Comparison of ENCODE assay signal across 25 mouse cellular contexts in the genomic region with DNA sequence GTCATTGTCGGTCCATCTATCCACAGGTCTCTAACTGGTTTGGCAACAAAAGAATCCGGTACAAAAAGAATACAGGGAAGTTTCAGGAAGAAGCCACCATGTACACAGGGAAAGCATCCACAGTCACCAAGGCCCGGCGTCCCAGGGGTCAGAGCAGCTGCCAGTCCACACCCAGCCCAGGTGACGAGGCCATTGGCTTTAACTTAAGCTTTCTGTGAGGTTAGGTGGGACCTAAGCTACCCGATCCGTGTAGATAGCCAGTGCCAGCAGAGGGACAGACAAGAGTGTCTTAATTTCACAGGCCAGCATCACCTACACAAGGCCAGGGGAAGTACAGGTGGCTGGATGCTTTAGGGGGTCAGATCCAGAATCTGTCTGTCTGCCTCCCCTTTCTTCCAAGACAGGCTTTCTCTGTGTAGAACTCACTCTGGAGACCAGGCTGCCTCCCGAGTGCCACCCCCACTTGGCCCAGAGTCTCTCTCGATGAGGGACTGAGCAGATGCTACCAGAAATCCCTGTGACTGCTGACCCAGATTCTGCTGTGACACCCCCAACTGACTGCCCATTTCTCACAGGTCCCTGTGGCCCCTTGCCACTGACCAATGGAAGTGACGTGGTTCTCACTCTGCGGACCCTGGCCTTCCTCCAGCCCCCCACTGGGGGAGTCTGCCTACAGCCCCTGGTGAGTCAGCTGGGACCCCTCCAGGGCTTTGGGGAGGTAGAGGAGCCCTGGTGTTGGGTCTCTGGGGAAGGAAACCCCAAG. TPM values are rescaled to one million over a fixed set of nuclear protein-coding genes. Genes with fewer than 3 reads are reported as not detected.
DNase-seq lines count a peak whose midpoint lies in the region; ATAC-seq lines count a peak whose summit lies in the region.
"Had no signal": no experiment of that assay in that cellular context is flagged by ENCODE, and none has a peak within 500 bp of the region (broad histone marks: within the 10 kb centered on the region; RNA-seq: fewer than 3 reads in every experiment).

No protein-coding gene starts in this region.

- no peaks in the 10 kb centered on the region for H3K36me3 ChIP-seq in heart, embryonic 11.5 days (ENCODE audit: control insufficient read depth, insufficient read depth, low read length)
- H3K36me3 ChIP-seq in forebrain, embryonic 11.5 days (ENCODE audit: control insufficient read depth, insufficient read depth, low read length): no peaks in the 10 kb centered on the region; the same call in 1 of the 2 replicates
- H3K36me3 ChIP-seq: embryonic facial prominence, embryonic 15.5 days had no signal

- DNase-seq in heart, adult 11 months: peak; percentile 87
- DNase-seq in cerebellum, adult 11-12 months: peak; percentile 75
- DNase-seq in cerebellum, adult 9-10 months: peak; percentile 74
- DNase-seq in cerebellum, postnatal 25 days: peak; percentile 66 to 74
- DNase-seq in kidney, adult 8-10 months: no peak
- no peak for DNase-seq in forebrain, embryonic 11.5 days (ENCODE audit: low spot score)
- no peak for DNase-seq in urinary bladder, adult 18-20 months (ENCODE audit: low spot score in 2 of 2)
- DNase-seq: adrenal gland, postnatal 14 days; gastrocnemius, adult 2 months; gastrocnemius, postnatal 25 days; heart, postnatal 10 days; heart, postnatal 4 days; kidney, adult 9 months had no signal

- H3K4me1 ChIP-seq in heart, embryonic 11.5 days (ENCODE audit: control insufficient read depth, insufficient read depth, low read length): no peaks in the 10 kb centered on the region
- no peaks in the 10 kb centered on the region for H3K4me1 ChIP-seq in forebrain, embryonic 11.5 days (replicated peaks; ENCODE audit: control insufficient read depth, insufficient read depth, low read length)
- H3K4me1 ChIP-seq: embryonic facial prominence, embryonic 15.5 days; hindbrain, embryonic 12.5 days had no signal

- no peak overlapping the region for H3K9ac ChIP-seq in heart, embryonic 11.5 days (ENCODE audit: low read depth, low read length)
- H3K9ac ChIP-seq in forebrain, embryonic 11.5 days (ENCODE audit: low read length): no peak overlapping the region
- H3K9ac ChIP-seq: embryonic facial prominence, embryonic 15.5 days; hindbrain, embryonic 12.5 days had no signal

- H3K9me3 ChIP-seq in heart, embryonic 11.5 days (replicated peaks; ENCODE audit: control insufficient read depth, low read length): no peaks in the 10 kb centered on the region
- no peaks in the 10 kb centered on the region for H3K9me3 ChIP-seq in forebrain, embryonic 11.5 days (ENCODE audit: control insufficient read depth, low read length)
- H3K9me3 ChIP-seq: embryonic facial prominence, embryonic 15.5 days; forebrain, embryonic 10.5 days; hindbrain, embryonic 12.5 days had no signal

- H3K4me2 ChIP-seq in heart, embryonic 11.5 days: no peak overlapping the region
- H3K4me2 ChIP-seq in forebrain, embryonic 11.5 days (ENCODE audit: low read depth, low read length, severe bottlenecking): no peak overlapping the region
- H3K4me2 ChIP-seq: embryonic facial prominence, embryonic 15.5 days; hindbrain, embryonic 12.5 days had no signal

- peaks cover 14% of the 10 kb centered on the region for H3K27me3 ChIP-seq in heart, embryonic 11.5 days (ENCODE audit: control insufficient read depth, insufficient read depth, low read length)
- no peaks in the 10 kb centered on the region for H3K27me3 ChIP-seq in forebrain, embryonic 11.5 days (ENCODE audit: control insufficient read depth, insufficient read depth, low read length)
- H3K27me3 ChIP-seq: CH12.LX; embryonic facial prominence, embryonic 15.5 days; hindbrain, embryonic 12.5 days; Patski had no signal

- no peak overlapping the region for H3K27ac ChIP-seq in heart, embryonic 11.5 days (ENCODE audit: low read depth, low read length)
- H3K27ac ChIP-seq in forebrain, embryonic 11.5 days (ENCODE audit: low read depth, low read length): no peak overlapping the region
- H3K27ac ChIP-seq: embryonic facial prominence, embryonic 15.5 days; forebrain, embryonic 10.5 days; gastrocnemius, adult 2 months; hindbrain, embryonic 12.5 days had no signal

- ATAC-seq in heart, embryonic 11.5 days (replicated peaks; ENCODE audit: insufficient number of reproducible peaks, low FRiP score, low TSS enrichment): no peak
- ATAC-seq in forebrain, embryonic 11.5 days (replicated peaks; ENCODE audit: low FRiP score): no peak
- ATAC-seq: activated CD4-positive, CD25-positive, alpha-beta regulatory T cell, adult 4 months; forebrain, embryonic 16.5 days; hindbrain, embryonic 16.5 days; inflammation-experienced regulatory T-cells, adult 6 months; intestine, postnatal 0 days; Patski had no signal

- WGBS in heart, embryonic 11.5 days (ENCODE audit: insufficient replicate concordance): 71% methylated on average over 11 of the region's 11 CpGs
- WGBS in forebrain, embryonic 11.5 days: 88% methylated on average over 11 of the region's 11 CpGs

- no peak overlapping the region for H3K4me3 ChIP-seq in heart, embryonic 11.5 days (ENCODE audit: low read depth, low read length)
- H3K4me3 ChIP-seq in forebrain, embryonic 11.5 days (ENCODE audit: low read depth, low read length): no peak overlapping the region
- H3K4me3 ChIP-seq: embryonic facial prominence, embryonic 15.5 days; erythroblast, embryonic 14.5 days; forebrain, embryonic 10.5 days; gastrocnemius, adult 2 months; hindbrain, embryonic 12.5 days had no signal

RNA-seq across cellular contexts. Expression of a gene that starts 17.3 kb away (rescaled TPM):
- polyA plus RNA-seq in heart, embryonic 11.5 days (2014; fragmentation: Nextera tagmentation; extraction: Ambion mirVana): 0.21 and 0.49 TPM in 2 replicates
- polyA plus RNA-seq in forebrain, embryonic 11.5 days (2014; fragmentation: Nextera tagmentation; extraction: Ambion mirVana): 0.20 and 0.35 TPM in 2 replicates
- polyA plus RNA-seq: activated CD4-positive, CD25-positive, alpha-beta regulatory T cell, adult 4 months; erythroblast, embryonic 14.5 days; inflammation-experienced regulatory T-cells, adult 6 months had no signal

RNA-seq across cellular contexts. Expression of a gene that starts 31.8 kb away (rescaled TPM):
- polyA plus RNA-seq in heart, embryonic 11.5 days (2014; fragmentation: Nextera tagmentation; extraction: Ambion mirVana): 1.6 and 1.8 TPM in 2 replicates
- polyA plus RNA-seq in forebrain, embryonic 11.5 days (2014; fragmentation: Nextera tagmentation; extraction: Ambion mirVana): 5.2 and 6.0 TPM in 2 replicates
- polyA plus RNA-seq: activated CD4-positive, CD25-positive, alpha-beta regulatory T cell, adult 4 months had no signal

RNA-seq across cellular contexts. Expression of a gene that starts 32.2 kb away (rescaled TPM):
- 270 and 275 TPM in 2 replicates for polyA plus RNA-seq in heart, embryonic 11.5 days (2014; fragmentation: Nextera tagmentation; extraction: Ambion mirVana)
- polyA plus RNA-seq in forebrain, embryonic 11.5 days (2014; fragmentation: Nextera tagmentation; extraction: Ambion mirVana): 153 and 155 TPM in 2 replicates

RNA-seq across cellular contexts. Expression of a gene that starts 32.3 kb away (rescaled TPM):
- polyA plus RNA-seq in heart, embryonic 11.5 days (2014; fragmentation: Nextera tagmentation; extraction: Ambion mirVana): 5.5 and 7.0 TPM in 2 replicates
- polyA plus RNA-seq in forebrain, embryonic 11.5 days (2014; fragmentation: Nextera tagmentation; extraction: Ambion mirVana): 4.0 and 4.4 TPM in 2 replicates

RNA-seq across cellular contexts. Expression of a gene that starts 37.9 kb away (rescaled TPM):
- polyA plus RNA-seq in heart, embryonic 11.5 days (2014; fragmentation: Nextera tagmentation; extraction: Ambion mirVana): 4.0 and 6.0 TPM in 2 replicates
- polyA plus RNA-seq in forebrain, embryonic 11.5 days (2014; fragmentation: Nextera tagmentation; extraction: Ambion mirVana): 48.7 and 50.3 TPM in 2 replicates

Comparison
In these comparisons a context has a peak if more than half of its experiments do, and no peak if none do; other contexts are left out.
1. DNase-seq: peak in heart, adult 11 months (single experiment), cerebellum, adult 11-12 months (single experiment), cerebellum, adult 9-10 months (single experiment) and cerebellum, postnatal 25 days (2 of 2); none in kidney, adult 8-10 months (0 of 2), forebrain, embryonic 11.5 days (single experiment) and urinary bladder, adult 18-20 months (0 of 2).